Mouse (Mus musculus) adrenal gland, postnatal 10 days (tissue): ENCODE data around the gene Prdx1. TPM values are rescaled to one million over a fixed set of nuclear protein-coding genes. Genes with fewer than 3 reads are reported as not detected.
"Not testable (repeated sequence)": the region's sequence is repeated elsewhere in the genome, so short reads cannot be mapped to it uniquely, and the experiment has no call there.

ENCODE experiments used
- DNase-seq: peaks from one replicate; pipeline ENCODE4 v3.0.0; 2021; ENCODE audit warnings: mixed read lengths
- long read RNA-seq, 2 experiments: library from polyadenylated mRNA; stranded (forward); transcript quantifications; one replicate each; pipeline ENCODE4 v2.0.0; 2021
- total RNA-seq, 2 experiments: library from RNA; stranded (reverse); gene quantifications; 2 replicates each; pipeline ENCODE4 v1.2.3; 2021

Prdx1 gene
- total RNA-seq: 100 to 1,000 TPM; 573 to 689 TPM
- long read RNA-seq, experiment 1, transcript Prdx1-204 (6 exons, 2,294 nt): major isoform, 1,644 of 1,749 reads
- long read RNA-seq, experiment 1, transcript Prdx1-201 (5 exons, 636 nt): minor isoform, 10 of 1,749 reads
- long read RNA-seq, experiment 1, transcript Prdx1-206 (2 exons, 553 nt): minor isoform, 8 of 1,749 reads
- long read RNA-seq, experiment 1, partial matches to known transcripts: 19 of 1,749 reads
- long read RNA-seq, experiment 1, other reads (novel, unspliced or antisense): 68 of 1,749 reads
- long read RNA-seq, experiment 2, transcript Prdx1-201 (5 exons, 636 nt): minor isoform, 7 of 870 reads
- long read RNA-seq, experiment 2, transcript Prdx1-204 (6 exons, 2,294 nt): major isoform, 845 of 870 reads
- long read RNA-seq, experiment 2, partial matches to known transcripts: 4 of 870 reads
- long read RNA-seq, experiment 2, other reads (novel, unspliced or antisense): 14 of 870 reads

DNA sequence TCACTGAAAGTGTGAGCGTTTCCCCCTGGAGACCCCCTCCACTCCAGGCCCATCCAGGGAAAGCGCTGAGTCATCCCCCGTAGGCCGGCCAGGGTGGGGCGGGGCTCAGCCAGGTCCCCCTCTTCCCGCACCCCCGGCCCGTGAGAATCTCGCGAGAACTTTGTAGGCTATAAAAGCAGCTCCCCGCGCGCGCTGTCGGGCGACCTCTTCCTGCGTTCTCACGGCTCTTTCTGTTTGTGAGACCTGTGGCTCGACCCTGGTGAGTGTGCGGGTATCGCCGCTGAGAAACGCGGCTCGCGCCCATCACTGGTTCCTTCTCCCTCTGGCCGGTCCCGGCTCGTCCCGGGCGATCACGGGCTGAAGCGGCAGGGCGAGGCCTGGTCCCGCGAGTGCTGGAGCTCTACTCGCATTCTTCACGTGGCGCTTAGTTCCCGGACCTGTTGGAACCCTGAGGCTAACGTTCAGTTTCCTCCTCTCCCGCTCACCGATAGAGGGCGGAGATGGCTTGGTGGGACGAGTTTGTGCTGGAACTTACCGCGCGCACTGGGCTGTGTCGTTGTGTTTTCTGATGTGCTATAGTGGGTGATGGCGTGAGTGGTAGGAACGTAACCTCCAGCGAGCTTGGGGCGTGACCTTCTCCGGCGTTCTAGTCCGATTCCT is at the start of gene Prdx1:
Gene Prdx1, plus strand, starts transcription at position 143 of the 660 bp plus-strand sequence.
- peak; percentile 98 for DNase-seq

DNA sequence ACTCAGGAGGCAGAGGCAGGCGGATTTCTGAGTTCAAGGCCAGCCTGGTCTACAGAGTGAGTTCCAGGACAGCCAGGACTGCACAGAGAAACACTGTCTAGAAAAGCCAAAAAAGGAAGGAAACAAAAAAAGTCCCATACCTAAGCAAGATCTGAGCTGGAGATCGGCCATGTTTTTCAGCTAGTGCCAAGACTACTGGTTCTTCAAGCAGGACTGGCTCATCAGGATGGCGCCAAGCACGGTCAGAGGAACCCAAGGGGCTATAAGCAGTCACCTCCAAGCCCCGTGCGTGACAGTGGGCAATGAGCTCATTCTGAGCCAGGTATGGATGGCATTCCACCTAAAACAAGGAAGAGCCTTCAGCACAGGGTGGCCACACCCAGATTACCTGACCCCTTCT is 46.5 kb upstream of the Prdx1 start:
- no peak for DNase-seq

DNA sequence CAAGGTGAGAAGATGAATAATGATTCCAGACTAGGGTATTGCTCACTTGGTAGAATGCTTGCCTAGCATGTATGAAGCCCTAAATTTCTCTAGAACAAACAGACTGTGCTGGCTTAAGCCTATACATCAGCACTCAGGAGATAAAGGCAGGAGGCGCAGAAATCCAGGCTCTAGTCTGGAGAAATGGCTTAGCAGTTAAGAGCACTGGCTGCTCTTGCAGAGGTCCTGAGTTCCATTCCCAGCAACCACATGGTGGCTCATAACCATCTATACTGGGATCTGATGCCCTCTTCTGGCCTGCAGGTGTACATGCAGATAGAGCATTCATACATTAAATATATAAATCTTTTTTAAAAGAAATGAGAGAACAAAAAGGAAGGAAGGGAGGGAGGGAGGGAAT is 43.3 kb upstream of the Prdx1 start:
- no peak for DNase-seq

DNA sequence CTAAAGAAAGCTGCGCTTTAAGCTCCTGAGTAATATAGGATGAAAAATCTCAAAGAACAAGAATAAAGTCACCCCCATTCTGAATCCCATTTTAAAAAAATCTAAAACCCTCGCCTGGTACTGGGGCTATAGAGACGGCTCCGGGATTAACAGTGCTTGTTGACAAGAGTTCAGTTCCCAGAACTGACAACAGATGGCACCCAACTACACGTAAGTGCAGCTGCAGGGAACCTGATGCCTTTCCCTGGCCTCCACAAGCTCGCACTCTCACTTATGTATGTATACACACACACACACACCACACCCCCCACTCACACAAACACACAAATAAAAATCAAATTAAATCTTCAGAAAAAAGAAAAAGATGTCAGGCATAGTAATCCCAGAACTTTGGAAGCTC is 41.0 kb upstream of the Prdx1 start:
- peak; percentile 51 for DNase-seq

DNA sequence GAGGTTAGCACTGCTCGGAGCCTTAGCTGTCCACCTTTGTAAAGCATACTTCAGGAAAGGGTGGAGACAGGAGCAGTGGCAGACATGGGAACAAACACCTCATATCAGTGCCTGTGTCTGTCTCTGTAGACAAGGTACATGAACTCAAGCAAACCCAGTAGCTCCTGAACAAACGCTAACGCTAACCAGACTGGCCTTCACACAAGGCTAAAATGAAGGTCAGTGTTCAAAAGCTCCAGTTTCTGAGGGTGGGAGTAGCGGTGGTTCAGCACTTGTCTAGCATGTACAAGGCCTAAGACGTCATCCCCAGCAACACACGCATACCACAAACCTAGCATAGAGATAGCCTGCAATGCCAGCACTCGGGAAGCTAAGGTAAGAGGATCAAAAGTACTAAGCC is 39.7 kb upstream of the Prdx1 start:
- DNase-seq: peak; percentile 47

DNA sequence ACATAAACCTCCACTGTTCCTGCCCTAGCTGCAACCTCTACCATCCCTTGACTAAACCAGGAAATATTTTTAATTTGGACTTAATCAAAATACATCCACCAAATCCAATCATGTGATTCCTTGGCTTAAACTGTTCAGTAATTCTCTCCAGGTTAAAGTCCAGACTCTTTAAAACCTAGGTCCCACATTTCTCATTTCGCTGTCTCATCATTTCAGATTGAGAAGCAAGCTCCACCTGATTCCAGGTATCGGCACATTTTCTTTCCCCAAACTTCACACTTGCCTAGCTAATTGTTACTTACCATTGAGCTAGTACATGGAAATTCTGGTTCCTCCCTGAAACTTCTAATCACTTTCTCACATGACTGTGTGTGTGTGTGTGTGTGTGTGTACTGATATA is 35.9 kb upstream of the Prdx1 start:
- DNase-seq: no peak

DNA sequence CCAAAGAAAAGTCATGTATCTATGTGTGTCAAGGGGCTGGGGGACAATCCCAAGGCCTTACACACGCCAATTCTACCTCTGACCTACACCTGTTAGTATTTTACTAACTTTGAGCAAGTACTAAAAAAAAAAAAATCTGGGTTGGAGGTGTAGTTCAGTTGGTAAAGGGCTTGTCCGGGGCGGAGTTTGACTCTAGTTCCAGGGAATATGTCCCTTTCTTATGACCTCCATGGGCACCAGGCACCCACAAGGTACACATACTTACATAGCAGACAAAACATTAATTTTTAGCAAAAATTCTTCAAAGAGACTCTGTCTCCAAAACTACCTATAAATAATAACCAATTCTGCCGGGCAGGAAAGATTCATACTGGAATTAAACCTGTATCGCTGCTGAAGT is 35.0 kb upstream of the Prdx1 start:
- no peak for DNase-seq

DNA sequence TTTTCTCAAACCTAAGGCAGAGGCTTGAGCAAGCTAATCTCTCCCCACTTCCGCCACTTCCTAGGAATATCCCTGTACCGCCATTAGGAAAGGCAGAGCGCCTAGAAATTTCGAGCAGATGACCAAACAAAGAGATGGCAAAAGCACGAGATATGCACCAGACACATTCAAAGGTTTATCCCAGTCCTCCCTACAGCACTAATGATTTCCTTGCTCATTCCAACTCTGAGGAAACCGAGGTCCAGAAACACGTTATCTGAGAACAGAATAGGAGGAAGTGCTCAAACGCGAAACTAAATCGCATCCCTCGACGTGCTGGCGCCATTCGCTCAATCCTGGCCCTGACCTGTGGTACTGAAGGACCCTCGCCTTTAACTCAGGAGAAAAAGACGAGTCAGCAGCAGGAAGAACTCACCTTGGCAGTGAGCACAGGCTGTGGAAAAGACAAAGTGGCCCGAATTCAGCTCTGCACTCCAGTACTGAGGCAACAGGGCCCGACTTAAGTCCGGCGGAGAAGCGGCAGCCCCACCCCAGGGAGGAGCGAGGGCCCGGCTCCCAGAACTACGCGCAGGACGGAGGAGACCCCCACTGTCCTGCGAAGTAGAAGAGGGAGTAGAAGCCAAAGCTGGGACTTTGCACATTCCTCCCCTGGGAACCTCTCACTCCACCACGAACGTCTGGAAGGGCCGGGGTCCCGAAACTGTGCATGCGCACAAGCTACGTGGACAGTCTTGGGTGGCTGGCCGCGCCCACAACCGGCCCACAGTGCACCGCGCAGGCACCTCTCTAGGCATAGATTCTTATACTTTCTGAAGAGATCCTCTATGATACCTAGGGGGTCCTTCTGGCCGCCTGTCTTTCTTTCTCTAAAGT is 34.2 kb upstream of the Prdx1 start, which contains the start of gene Akr1a1:
Gene Akr1a1, minus strand, starts transcription at position 757 of the 873 bp plus-strand sequence.
- peak; percentile 95 for DNase-seq

DNA sequence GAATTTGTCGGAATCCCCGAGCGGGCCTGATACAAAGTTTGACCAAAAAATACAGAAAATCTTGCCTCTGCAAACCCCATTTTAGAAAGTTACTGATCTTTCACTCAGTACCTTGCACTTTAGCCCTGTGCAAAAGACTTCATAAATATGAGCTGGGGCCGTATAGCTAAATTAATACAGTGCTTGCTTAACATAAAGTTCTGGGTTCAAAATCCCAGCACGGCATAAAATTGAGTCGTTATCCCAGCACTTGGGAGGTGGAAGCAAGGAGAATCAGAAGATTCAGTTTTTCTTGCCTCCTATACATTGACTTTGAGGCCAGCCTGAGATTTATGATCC is 33.6 kb upstream of the Prdx1 start:
- DNase-seq: no peak

DNA sequence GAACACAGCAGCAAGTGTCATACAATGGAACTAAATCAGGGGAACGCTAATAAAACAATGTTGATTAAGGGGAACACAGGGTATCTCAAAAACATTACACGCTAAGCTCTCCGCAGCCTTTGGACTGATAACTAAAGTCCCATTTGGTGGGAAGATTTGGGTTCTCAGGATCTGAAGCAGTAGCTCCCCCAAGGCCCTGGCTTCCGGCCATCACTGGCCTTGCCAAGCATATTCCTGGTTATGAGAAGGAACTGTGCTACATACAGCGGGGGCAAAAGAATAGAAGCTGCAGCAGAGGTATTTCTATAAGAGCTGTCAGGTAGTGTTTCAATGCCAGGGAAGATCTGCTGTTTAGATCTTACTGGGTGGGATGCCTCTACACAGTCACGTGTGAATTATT is 32.1 kb upstream of the Prdx1 start:
- DNase-seq: peak; percentile 86

DNA sequence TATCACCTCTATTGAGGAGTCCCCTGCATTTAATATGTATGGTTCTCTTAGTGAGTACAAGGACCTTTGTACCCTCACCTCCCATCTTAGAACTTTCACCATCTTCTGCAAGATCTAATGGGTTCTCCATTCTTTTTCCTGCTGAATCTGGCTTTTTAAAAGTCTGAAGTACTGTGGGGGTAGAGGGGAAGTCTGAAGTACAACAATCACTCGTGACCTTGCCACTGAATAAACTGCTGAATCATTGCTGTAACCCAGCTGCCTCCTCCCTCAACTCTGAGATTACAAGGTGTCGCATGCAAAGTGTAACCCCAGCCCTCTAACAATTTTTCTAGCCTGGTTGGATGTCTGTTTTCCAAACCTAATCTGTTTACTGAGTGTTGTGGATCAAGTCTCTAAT is 30.2 kb upstream of the Prdx1 start:
- no peak for DNase-seq

DNA sequence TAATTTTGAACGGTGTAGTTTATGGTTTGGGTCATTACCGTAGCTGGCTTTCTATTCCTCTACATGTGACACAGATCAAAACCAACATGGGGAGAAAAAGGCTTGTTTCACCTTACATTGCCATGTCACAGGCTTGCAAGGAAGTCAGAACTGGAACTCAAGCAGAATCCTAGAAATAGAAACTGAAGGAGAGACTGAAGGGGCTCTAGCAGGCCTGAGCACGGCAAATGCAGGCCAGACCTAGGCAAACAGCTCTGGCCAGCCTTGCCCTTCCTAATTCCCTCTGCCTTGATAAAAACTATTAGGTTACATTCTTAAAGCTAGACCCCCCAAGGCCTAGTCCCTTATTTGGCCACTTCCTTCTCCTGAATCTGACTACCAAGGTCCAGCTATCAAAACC is 29.7 kb upstream of the Prdx1 start:
- no peak for DNase-seq

DNA sequence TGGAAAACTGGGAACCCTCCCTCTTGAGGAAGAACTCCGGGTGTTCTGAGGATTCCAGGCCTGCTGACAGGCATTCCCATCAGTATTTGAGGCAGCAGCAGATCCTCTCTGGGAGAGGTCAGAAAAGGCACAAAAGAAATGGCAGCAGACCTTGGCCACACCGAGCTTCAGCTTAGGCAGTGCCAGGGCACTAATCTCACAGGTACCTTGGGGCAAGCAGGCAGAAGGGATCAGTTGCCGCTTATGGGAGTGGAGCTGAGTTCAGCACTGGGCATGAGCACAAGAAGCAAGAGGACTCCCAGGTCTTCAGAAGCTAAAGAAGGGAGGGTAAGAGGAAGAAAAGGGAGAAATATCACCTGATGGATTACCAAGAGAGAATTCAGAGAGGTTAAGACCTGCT is 27.4 kb upstream of the Prdx1 start:
- no peak for DNase-seq

DNA sequence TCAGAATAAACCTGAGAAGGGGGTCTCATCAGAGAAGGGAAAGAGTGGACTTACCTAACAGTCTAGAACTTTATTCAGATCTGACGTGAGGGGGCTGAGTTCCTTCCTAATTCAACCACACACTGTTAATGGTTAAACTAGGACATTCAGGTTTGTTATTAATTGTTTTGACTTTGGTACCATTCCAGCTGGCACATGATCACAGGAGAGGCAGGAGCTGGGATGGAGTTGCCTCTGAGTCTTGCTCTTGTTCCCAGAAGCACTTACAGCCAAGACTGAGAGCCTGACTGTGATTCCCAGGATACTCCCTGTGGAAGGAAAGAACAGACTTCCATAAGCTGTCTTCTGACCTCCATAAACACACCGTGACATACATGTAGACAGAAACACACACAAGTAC is 25.9 kb upstream of the Prdx1 start:
- DNase-seq: peak; percentile 75

DNA sequence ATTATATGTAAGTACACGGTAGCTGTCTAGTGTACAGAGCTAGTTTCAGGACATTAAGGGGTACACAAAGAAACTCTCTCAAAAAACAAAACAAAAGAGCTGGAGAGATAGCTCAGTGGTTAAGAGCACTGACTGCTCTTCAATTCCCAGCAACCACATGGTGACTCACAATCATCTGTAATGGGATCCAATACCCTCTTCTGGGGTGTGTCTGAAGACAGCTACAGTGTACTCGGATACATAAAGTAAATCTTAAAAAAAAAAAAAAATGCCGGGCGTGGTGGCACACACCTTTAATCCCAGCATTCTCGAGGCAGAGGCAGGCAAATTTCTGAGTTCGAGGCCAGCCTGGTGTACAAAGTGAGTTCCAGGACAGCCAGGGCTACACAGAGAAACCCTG is 25.4 kb upstream of the Prdx1 start:
- DNase-seq: not testable (repeated sequence)

DNA sequence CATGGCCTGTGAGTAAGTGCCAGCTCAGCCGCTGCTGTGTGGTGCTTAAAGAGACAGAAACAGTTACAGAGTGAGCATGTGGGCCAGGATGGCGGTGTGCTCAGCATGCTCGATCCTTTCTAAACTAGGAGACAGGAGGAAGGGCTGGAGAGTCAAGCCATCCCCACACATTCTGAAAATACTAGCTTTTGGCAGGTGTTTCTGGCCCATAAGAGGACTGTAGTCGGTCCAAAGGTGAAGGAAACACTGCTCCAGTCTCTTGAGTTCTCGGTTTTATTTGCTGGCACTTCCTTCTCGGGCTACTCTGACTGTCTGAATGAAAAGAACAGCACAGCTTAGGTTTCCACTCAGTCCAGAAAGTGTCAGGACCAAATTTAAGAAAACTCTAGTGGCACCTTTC is 24.5 kb upstream of the Prdx1 start:
- no peak for DNase-seq

DNA sequence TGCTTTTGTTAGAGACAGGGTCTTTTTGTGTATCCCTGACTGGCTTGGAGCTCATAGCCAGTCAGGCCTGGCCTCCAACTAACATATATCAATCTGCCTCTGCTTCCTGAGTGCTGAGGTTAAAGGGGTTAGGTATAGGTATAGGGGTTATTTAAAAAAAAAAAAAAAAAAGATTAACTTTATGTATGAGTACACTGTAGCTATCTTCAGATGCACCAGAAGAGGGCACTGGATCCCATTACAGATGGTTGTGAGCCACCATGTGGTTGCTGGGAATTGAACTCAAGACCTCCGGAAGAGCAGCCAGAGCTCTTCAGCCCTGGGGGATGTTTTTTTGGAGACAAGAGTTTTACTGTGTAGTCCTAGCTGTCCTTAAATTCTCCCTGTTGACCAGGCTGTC is 23.3 kb upstream of the Prdx1 start:
- no peak for DNase-seq

DNA sequence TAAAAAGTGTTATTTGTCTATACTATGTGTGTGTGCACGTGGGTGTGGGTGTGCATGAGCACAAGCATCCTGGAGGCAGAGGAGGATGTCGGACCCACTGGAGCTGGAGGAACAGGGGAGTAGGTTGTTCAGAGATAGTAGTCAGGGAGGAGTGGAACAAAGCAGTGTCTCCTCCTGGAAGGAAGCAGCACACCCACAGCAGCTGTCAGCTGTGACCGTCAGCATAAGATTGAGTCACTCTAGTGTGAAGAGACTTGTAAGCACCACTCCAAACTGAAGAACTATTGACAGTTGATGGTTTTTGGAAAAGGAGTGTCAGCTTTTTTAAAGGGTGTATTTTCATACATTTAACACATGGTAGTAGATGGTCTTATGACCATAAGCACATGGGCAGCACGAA is 18.7 kb upstream of the Prdx1 start:
- DNase-seq: no peak

DNA sequence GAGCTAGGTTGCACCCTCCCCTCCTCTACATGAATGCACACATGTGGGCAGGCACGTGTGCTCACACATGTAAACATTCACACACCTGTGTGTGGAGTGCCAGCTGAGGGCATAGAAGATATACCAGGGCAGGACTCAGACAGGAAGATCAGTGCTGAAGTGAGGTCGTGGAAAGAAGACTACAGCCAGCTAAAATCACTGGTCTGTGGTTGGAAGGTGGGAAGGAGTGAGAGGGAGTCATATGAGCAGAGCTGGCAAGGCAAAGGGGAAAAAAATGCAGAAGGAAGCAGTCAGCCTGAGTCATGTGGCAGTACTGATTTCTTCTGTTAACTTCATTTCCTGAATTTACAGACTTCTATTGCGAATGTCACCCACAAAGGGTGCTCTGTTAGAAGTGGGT is 17.2 kb upstream of the Prdx1 start:
- no peak for DNase-seq

DNA sequence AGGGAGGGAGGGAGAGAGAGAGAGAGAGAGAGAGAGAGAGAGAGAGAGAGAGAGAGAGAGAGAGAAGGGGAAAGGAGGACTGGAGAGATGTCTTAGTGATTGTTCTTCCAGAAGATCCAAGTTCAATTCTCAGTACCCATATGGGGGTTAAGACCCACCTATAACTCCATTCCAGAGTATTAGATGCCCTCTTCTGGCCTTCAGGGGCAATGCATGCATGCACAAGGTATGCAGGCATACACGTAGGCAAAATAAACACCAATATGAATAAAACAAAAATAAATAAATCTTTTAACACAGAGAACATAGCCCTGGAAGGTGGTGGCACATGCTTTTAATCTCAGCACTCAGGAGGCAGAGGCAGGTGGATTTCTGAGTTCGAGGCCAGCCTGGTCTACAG is 16.1 kb upstream of the Prdx1 start:
- no peak for DNase-seq

DNA sequence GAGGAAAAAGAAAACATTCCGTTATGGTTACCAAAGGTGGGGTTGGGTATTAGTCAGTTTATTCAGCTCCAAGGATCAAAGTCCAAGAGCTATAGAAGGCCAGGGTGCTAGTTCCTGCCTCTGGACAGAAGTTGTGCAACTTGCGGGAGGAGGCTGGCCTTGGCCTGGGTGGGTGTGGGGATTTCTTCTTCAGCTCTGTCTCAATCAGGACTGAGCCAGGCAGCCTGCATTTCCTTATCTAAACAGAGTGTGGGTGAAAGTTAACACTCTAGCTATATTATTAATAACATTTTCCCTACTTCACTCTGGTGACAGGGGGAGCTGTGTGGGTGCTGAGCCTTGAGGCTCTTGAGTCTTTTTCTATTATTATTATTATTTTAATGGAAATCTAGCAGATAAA is 12.6 kb upstream of the Prdx1 start:
- peak; percentile 85 for DNase-seq

DNA sequence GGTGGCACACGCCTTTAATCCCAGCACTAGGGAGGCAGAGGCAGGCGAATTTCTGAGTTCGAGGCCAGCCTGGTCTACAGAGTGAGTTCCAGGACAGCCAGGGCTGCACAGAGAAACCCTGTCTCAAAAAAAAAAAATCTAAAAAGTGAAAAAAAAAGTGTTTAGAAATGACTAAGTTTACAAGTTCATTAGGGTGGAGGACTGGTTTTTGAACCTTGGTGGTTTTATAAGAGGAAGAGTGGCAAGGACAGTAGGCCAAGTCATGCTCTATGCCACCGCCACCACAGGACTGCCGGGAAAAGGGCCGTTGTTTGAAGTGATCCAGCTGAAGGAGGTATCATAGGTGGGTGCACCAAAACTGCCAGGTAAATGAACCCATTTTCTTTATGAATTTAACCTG is 10.6 kb upstream of the Prdx1 start:
- not testable (repeated sequence) for DNase-seq

DNA sequence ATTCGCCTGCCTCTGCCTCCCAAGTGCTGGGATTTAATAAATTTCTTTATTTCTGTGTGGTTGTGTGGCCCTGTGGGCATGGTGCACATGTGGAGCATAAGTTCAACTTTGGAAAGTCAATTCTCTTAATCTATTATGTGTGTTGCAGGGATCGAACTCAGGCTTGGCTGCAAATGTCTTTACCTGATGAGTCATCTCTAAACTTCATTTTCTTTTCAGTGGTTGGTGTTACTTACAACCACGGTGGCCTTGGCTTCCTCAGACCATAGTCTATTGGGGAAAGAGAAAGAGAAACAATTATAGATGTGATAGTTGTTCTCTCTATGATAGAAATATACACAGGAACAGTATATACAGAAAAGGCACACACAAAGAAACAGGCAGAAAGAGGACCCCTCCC is 9.3 kb upstream of the Prdx1 start:
- no peak for DNase-seq
